Mouse (Mus musculus) kidney, postnatal 14 days (tissue): Measurements from ENCODE around the gene Ryr3.
A peak's percentile ranks its signal among the peaks of the same experiment; 100 is the strongest.

Experiments
- DNase-seq: peaks from one replicate; pipeline ENCODE4 v3.0.0; 2022; ENCODE audit warnings: mixed read lengths

The Ryr3 gene

DNA sequence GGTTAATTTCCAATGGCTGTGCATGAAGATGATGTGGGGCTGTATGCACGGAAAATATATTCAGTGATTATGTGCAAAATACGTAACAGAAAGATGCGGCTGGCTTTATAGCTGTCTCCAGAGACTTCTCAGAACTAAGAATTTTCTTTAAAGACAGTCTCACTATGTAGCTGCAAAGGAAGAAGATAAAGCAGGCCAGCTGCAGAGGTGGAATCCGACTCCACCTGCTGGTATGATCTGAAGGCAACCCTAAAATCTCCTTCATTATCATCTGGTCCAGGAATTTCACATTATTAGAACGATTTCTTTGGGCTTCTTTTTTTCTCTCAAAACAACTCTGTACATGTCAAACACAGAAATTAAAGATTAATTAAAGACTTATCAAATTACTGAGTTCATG is 449.2 kb downstream of the Ryr3 start:
- no peak for DNase-seq

DNA sequence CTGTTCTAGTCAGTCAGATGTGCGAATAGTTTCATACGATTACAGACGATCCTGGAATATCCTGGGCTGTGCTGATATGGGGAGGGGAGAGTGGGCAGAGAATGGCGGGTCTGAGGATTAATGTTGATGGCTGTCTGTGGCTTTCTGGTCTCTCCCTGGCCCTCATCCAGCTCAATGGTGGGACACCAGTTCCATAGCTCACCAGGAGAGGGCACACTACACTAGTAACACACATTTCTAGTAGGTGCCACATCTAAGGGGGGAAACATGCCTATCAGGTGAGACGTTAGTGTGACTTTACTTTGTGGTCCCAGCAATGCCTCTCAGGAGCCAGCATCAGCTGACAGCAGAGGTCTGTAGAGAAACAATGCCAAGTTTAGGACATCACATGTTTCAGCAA is 451.9 kb downstream of the Ryr3 start:
- peak; percentile 42 for DNase-seq

DNA sequence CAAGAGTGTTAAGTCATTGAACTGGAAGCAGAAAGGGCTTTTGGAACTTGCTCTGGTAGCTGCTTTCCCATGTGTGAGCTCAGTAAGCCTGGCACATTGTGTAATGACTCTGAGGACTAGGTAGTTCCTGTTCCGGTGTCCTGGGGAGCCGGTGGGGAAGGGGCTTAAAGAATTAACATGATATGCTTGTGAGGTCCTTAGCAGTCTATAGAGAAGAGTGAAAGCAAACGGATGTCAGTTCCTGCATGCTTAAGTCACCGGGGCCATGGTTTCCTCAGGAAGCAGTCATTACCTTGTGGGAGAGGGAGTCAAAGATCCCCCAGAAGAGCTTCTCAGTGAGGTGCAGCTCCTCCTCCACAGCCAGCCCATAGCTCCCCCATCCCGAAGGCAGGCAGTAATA is 452.6 kb downstream of the Ryr3 start:
- peak; percentile 11 for DNase-seq

DNA sequence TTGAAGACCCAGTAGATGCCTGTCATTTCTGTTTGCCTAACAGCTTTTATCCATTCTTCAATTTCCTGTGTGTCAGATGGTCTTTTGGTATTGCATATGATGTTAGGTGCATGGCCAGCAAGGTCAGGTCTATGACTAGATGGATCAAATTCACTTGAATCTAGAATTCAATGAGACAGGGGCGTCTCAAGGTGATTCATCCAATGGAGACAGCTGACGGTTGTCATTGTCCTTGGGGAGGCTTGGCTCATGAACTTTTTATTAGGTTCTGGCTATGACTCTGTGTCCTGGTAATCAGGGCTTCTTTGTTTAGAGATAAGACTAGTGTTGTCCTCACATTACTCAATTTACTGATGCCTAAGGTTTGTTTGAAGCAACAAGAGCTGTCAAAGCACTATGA is 454.9 kb downstream of the Ryr3 start:
- no peak for DNase-seq

DNA sequence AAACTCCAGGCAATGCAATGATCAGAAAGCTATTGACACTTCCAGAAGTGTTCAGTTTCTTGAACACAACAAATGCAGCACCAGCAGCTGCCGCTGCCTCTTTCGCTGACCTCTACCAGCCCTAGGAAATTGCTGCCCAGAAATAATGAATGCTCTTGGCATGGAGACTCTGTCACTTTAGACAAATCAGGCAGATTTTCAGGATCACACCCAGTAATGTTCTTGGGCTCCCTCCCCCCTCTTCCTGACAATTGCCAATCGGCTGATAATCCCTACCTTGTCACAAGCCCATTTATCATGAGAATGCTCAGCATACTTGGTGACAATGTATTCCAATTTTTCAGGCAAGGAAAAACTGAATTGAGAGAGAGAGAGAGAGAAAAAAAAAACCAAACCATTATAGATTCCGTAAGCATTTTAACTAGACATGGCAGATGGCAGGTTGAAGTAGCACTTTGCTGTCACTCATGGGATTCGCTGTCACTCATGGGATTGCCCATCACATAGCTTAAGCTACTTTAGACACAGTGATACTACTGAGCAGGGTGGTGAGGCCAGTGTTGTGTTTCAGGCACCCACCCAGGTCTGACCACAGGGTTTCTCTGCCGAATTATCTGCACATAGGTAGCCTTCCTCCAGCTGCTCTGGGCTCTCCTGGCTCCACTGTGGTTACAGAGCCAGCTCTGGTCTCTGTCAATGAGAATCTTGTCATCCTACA is 455.5 kb downstream of the Ryr3 start:
- DNase-seq: no peak

DNA sequence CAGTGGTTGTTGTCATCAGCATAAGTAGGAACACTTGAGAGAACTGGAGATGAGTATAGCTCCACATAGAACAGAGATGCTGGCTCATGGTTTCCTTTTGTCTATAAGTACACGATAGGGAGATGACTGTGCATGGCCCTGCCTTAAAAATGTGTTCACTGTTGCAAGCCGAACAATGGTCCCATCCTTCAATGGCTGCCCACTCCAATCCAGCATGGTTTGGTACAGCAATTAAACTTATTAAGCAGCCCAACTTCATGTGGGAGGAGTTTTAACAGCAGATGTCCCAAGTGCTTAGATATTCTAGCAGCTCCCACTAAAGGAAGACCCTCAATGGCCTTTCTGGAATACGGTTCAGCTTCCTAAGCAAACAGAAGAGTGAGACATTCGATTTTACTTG is 456.2 kb downstream of the Ryr3 start:
- no peak for DNase-seq

DNA sequence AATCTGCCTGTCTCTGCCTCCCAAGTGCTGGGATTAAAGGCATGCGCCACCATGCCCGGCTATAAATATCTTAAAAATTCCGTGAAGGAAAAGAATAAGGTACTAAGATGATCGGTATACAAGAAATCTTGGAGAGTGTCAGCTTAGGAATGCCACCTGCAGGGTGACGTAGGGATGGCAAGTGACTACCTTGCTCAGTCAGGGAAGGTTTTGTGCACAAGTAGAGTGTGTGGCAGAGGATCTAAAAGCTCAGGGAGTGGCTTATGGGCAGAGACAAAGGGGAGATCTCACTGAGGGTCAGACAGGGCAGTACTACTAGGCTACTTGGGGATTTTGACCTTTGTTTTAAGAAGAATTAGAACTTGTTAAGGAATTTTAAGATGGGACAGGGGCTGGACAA is 457.2 kb downstream of the Ryr3 start:
- peak; percentile 8 for DNase-seq

DNA sequence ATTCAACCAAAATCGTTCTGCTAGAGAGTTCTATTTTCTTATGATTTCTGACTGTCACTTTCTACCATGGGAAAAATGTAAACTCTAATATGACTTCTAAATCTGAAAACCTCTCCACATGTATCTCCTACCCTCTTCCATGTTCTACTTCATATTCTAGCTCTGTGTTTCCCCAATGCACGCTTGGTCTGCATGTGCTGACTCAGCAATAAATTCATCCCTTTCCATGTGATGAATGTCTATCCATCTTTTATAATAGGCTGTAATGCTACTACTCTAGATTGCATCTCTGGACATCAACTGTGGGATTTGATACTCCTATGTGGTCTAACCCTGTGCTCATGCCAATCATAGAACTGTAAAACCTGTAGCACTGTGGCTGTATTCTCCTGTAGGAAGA is 458.2 kb downstream of the Ryr3 start:
- no peak for DNase-seq

DNA sequence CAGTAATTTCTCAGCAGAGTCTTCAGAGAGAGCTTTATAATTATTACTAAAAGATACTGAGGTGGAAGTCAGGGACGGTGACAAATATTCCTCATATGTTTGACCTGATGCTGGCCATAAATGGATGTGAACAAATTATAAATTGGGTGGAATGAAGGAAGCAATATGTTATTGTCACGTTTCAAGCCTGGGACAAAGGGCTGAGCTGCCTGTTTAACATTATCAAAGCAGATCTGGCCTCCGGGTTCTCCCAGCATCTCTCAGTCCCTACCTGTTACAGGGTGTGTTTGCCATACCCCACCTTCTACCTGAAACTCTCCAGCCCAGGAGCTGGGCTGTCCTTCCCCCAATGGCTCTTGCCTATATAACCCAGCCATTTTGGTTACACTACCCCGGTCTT is 463.6 kb downstream of the Ryr3 start:
- no peak for DNase-seq

DNA sequence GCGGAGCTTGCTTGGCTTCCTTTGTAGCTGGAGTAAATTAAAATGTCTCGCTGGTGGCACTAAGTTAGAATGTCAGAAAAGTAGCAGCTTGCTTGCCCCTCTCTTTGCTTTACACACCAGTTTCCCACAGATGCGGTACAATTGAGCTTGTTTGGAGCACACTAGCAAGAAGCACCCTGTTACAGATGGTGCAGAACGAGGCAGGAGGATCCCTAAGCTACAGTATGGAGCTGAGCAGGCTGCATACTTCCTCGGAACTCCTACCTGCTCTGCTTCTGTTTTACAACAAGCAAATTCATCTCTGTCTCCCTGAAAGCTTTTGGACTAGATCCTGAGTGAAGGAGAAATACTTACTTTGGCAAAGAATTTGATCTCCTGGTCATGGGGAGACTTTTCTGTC is 465.5 kb downstream of the Ryr3 start:
- DNase-seq: no peak

DNA sequence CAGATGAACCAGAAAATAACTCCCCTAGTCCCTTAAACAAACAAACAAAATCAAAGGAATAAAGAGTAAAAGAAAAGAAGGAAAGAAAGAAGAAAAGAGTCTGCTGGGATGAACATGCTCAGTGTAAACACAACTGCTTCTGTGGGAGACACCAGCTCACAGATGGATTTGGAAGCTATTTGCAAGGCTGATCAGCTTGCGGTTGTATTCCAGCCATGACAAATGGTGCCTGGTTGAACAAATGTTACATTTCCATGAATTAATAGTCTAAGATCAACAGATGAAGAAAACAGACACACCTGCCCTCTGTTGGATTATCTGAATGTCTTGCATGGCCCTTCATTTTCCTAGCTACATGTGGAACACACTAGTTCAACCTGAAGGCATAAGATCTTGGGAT is 468.4 kb downstream of the Ryr3 start:
- no peak for DNase-seq

DNA sequence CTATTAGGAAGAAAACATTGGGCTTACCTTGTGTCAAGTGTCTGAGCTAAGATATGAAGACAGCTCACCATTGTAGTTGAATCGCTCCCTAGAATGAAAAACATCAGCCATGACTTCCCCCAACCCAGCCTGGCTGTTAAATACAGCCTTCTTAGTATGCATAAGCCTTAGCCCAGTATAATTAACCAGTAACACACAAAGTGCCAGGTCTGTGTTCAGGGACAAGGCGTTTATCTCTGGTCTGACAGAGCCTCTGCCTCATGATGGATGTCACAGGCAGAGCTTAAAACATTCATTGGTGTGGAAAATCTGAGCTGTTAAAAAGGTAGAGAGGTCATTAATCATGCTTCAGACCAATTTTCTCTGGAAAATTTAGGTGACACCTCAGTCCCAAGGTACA is 484.0 kb downstream of the Ryr3 start:
- no peak for DNase-seq

DNA sequence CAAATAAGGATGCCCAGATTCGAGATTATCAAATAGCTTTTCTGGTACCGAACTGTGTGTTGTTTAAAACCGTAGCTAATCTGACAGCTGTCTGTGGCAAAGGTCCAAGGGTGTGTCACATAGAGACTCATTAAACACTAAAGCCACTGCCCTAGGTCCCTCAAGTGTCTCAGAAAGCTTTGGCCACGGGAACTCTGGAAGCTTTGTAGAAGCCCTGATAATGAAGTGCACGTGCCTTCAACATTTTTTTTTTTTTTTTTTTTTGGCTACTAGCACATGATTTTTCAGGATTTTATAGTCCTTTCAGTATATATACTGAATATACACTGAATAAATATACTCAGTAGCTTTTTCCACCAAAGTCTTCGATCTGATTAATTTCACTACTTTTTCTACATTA is 489.1 kb downstream of the Ryr3 start:
- DNase-seq: no peak

DNA sequence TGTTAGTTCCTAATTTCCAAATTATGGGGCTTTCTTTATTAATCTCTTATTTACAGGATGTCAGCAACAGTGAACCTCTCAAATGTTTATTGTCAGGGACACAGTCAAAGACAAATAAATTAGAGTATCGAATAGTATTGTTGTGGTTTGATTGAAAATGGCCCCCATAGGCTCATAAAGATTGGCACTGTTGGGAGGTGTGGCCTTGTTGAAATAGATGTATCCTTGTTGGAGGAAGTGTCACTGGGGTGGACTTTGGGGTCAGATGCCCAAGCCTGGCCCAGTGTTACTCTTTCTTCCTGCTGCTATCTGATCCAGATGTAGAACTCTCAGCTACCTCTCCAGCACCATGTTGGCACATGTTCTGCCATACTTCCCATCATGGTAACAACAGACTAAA is 495.7 kb downstream of the Ryr3 start:
- DNase-seq: no peak

DNA sequence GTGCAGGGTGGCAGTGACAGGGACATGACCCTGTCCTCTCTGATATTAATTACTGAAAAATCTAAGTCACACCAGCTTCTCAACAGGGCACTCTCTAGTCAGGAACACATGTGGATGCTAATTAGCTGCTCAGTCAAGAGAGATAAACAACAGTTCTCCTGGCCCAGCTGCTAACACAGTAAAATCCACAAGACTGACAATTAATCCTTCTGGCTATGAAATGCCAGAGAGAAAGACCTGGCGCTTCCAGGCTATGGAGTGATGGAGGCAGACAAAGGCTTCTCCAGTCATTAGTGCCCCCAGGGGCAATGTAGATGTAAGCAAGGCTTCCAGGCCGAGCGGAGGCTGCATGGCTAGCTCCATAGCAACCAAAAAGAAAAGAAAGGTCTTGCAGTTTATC is 496.2 kb downstream of the Ryr3 start:
- no peak for DNase-seq

DNA sequence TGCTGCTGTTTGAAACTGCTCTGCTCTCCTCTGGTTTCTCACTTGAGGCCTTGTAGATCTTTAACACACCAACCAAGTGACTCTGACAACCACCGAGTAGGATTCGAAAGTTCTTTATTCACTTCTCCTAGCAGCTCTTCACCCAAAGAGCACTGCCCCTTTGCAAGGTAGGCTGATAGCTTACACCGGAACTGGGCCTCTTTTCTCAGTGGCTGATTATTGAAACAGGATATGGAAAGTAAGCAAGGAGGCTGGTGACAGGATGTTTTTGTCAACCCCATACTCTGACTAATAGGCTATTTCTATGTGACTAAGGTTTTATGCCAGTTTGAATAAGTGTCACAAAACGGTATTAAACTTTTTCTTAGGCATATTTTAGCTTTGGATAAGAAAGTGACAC is 502.2 kb downstream of the Ryr3 start:
- no peak for DNase-seq

DNA sequence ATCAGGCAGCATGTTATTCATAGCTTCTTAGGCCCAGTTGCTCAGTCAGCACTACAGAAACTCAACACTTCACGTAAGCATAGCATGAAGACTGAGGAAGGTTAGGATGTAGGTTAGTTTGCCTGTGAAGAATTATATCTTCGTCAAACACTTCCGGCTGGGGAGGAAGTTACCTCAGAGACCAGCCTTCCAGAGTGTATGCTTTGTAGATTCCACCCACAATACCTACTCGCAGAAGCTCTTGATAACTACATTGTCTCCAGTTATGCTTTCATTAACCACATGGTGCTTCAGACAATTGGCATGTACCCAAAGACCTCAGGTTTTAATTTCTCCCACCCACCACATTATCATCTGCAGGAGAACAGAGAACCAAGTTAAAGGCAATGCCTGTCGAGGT is 535.1 kb downstream of the Ryr3 start:
- no peak for DNase-seq

DNA sequence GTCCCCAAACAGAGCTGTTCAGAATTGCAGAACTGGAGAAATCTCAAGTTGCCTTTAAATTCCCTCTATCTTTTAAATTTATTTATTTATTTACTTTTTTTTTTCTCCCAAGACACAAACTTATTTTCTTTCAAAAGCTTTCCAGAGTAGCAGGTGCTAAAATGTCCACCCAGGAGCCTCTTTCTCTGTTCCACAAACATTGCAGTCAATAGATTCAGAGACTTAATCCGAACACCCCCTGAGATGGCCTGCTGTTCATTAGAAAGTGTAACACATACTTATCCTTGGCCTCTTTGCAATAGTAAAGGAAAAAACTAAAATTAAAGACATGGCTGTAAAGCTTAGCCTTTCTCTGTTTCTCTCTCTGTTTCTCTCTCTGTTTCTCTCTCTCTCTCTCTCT is 539.6 kb downstream of the Ryr3 start:
- DNase-seq: no peak

DNA sequence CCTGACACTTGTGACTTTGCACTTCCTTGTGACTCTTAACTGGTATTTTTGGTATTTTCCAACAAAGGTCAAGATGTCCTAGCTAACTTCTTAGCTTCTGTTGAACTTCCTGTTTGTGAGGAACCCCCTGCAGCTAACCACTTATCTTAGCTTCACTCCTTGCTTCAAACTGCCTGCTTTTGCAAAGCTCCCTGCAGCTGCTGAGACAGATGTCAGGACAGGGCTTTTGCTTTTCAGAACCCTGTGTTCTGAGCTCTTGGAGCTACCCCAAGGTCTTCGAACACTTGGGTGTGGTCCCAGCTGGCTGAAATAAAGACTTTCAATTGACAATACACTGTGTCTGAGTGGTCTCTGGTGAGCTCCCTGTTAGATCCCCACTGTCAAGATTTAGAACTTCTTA is 540.2 kb downstream of the Ryr3 start:
- no peak for DNase-seq

DNA sequence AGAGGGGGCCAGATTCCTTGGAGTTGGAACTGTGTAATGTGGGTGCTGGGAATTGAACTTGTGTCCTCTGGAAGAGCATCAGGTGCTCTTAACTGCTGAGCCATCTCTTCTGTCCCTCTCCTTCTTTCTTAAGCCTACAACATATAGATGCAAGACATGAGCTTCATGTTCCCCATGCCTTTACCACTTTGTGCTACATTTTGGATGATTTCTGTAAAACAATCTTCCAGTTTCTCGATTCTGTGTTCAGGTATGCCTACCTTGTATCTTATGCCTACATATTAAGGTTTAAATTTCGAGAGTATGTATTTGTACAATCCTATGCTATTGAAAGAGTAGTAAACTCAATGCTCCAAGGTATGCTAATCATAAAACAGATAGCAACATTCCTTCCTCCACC is 540.7 kb downstream of the Ryr3 start:
- no peak for DNase-seq

DNA sequence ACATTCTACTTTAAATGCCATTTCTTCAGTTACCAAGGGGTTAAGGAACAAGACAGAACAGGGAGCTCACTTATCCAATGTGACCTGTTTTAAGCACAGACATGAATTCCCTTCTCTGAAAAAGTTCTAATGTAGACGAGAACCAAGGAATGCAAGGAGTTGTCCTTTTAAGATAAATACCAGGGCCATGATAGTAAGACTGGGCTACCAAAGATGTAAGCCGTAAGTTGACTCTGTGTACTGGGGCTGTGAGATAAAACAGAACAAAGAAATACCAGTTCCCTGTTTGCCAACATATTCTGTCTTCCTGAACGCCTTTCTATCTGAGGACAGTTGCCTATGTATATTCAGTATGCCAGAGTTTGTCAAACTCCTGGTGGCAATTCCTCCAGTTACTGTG is 547.4 kb downstream of the Ryr3 start:
- DNase-seq: no peak

DNA sequence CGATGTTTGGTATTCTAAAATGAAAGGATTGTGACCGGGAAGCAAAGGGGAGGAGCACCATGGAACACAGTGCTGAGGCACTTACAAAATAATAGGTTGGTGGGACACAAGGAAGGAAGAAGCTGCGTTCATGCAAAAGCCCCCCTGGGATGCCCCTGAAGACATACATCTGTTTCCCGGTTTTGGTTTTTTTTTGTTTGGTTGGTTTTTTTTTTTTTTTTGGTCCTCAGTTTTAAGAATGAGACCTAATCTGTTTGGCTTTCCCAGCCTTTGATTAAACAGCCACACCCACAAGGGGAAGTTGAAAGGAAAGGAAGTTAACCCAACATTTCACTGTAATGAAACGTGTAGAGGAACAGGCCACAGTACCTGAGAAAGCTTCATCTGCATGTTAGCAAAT is 560.8 kb downstream of the Ryr3 start:
- DNase-seq: no peak

DNA sequence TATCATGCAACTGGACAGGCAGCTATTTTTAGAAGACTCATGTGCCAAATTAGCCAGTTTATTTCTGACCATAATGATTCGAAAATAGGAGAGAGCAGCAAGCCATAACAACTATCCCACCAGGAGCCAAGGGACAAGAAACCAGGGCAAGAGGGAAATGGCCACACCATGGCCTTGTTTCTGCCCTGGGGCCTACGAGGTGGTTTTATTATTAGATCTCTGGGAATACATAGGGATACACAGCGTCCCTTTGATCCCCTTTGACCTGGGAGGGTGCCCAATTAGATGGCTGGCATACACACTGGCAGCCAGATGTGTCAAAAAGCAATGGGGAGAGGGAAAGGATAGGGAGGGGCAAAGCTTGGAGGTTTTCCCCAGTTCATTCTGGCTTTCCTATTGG is 563.1 kb downstream of the Ryr3 start:
- no peak for DNase-seq

DNA sequence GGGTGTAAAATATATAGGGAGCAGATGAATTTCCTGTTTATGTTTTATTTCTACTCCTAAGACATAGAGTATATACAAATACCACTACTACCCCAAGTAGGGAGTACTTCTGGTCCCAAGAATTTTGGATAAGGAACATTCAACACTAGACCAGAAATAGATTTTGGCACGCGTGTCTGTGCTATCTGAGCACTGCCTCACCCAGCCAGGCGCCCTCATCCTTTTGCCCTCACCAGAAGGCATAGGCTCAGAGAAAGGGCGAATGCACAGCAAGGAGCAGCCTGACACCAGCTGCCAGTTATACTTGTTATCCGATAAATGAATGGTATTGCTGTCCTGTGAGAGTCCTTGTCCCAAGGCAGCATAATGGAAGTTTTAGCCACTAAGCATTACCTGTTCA is 579.7 kb downstream of the Ryr3 start:
- no peak for DNase-seq

DNA sequence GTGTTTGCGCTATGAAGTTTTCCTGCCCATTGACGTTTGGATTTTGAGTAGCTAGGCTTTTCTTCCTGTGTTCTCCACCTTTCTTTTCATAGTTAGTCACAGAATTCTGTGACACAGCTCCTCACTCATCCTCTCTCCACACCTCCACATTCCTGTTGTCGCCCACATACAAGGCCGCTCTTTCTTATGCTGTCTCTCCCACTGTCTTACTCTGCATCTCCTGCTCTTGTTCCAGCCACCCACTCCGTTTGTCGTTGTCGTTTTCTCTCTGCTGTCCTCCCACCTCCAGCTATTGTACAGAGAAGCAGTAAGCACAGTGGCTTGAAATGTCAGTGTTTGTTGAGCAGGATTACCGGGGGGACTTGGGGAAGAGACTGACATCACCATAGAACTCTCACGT is 584.4 kb downstream of the Ryr3 start:
- no peak for DNase-seq

DNA sequence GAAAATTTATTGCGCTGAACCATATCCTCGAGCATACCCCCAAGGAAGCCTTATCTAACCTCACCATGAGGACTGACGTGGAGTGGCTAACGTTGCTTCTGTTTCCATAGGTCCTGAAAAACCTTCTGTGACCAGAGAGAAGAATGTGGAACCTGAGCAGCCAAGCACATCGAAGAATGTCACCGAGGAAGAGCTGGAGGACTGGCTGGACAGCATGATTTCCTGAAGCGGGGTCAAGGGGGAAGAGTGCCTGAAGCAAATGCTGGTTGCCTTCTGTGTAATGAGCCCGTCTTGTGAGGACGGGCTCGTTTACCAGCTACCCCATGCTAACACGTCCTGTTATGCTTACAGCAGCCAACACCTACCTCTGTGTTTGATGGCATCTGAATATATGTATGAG is 586.2 kb downstream of the Ryr3 start:
- DNase-seq: peak; percentile 6
